Mouse (Mus musculus) gastrocnemius, adult 8-10 months (tissue): ENCODE measurements around the gene Pphln1. TPM values are rescaled to one million over a fixed set of nuclear protein-coding genes. Genes with fewer than 3 reads are reported as not detected.
"Not testable (repeated sequence)": the region's sequence is repeated elsewhere in the genome, so short reads cannot be mapped to it uniquely, and the experiment has no call there.

Experiments
- DNase-seq, 2 experiments: peaks; one replicate each; pipeline ENCODE4 v3.0.0; 2022; ENCODE audit warnings: low spot score in 2 of 2
- total RNA-seq, 4 experiments: library from RNA; stranded (reverse); gene quantifications; 2 replicates each; pipeline ENCODE4 v1.2.4; 2022

Gene Pphln1
- total RNA-seq: 10 to 100 TPM; 12.7 to 15.5 (median 14.8) TPM

- peak; percentile 39 to 47 for DNase-seq
Observed at GRCm38 (mm10) chr15:93397826-93398698, at the start of gene Pphln1, which contains the start of gene Zcrb1. Gene Pphln1, plus strand, starts transcription at chr15:93398350. Gene Zcrb1, minus strand, starts transcription at chr15:93398334.

- no peak for DNase-seq
Observed at GRCm38 (mm10) chr15:93358346-93359095, 39.6 kb upstream of the Pphln1 start.

DNA sequence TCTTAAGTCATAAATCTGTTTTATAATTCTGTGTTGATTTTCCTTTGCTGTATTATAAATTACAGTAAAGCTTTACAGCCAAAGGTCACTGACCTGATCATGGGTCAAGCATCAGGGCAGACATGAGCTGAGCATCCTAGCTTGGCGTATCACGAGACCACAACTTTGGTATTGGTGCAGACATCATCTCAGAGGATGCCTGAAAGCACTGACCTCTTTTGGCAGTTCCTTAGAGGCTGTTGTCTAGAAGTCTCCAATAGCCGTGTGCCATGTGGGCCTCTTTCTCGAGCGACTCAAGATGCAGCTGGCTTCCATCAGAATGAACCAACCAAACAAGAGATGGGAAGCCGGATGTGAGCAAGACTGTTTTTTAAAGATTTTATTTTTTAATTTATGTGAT lies 32.6 kb upstream of the Pphln1 start:
- no peak for DNase-seq

DNA sequence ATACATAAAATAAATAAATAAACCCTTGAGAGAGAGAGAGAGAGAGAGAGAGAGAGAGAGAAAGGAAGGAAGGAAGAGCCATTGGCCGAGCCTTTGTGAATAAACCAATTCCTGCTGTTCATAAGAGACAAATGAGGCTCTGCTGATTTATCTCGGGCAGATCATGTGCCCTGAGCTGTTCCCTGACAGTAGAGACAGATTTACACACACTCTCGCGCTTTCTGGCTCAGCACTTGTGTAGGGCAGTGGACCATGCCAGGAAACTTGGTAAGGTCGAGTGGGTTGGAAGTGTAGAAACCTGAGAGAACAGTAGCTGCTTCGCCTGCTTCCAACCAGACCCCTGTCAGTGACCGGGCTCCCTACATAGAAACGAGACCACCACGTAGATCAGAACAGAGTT lies 29.6 kb upstream of the Pphln1 start:
- no peak for DNase-seq

GRCm38 (mm10) chr15:93371838-93372237 lies 26.3 kb upstream of the Pphln1 start:
- no peak for DNase-seq

DNA sequence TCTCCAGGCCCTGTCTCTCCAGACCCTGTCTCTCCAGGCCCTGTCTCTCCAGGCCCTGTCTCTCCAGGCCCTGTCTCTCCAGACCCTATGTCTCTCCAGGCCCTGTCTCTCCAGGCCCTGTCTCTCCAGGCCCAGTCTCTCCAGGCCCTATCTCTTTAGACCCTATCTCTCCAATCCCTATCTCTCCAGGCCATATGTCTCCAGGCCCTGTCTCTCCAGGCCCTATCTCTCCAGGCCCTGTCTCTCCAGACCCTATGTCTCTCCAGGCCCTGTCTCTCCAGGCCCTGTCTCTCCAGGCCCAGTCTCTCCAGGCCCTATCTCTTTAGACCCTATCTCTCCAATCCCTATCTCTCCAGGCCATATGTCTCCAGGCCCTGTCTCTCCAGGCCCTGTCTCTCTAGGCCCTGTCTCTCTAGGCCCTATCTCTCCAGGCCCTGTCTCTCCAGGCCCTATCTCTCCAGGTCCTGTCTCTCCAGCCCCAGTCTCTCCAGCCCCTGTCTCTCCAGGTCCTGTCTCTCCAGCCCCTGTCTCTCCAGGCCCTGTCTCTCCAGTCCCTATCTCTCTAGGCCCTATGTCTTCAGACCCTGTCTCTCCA lies 25.5 kb upstream of the Pphln1 start:
- not testable (repeated sequence) for DNase-seq

GRCm38 (mm10) chr15:93375696-93376095 lies 22.5 kb upstream of the Pphln1 start:
- DNase-seq: no peak

- no peak for DNase-seq
Observed at GRCm38 (mm10) chr15:93379177-93379576, 19.0 kb upstream of the Pphln1 start.

- DNase-seq: no peak
Observed at GRCm38 (mm10) chr15:93381337-93381736, 16.8 kb upstream of the Pphln1 start.

DNA sequence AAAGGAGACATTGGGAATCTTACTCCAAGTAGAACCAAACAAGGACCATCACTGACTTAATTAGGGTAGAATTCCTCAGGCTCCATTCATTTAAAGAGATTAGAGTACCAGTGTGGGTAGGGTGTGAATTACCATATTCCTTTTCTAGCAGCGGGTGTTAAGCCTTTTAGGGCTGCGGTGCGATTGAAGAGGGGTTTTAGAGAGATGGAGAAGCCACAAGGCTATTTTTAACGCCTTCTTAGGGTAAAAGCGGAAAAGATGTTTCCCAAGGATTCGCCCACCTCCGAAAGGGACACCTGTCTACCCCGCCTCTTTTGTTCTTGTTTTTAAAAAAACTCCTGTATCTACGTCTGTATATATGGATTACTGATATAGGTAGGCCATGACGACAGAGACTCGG lies 881 bp upstream of the Pphln1 start:
- no peak for DNase-seq

DNA sequence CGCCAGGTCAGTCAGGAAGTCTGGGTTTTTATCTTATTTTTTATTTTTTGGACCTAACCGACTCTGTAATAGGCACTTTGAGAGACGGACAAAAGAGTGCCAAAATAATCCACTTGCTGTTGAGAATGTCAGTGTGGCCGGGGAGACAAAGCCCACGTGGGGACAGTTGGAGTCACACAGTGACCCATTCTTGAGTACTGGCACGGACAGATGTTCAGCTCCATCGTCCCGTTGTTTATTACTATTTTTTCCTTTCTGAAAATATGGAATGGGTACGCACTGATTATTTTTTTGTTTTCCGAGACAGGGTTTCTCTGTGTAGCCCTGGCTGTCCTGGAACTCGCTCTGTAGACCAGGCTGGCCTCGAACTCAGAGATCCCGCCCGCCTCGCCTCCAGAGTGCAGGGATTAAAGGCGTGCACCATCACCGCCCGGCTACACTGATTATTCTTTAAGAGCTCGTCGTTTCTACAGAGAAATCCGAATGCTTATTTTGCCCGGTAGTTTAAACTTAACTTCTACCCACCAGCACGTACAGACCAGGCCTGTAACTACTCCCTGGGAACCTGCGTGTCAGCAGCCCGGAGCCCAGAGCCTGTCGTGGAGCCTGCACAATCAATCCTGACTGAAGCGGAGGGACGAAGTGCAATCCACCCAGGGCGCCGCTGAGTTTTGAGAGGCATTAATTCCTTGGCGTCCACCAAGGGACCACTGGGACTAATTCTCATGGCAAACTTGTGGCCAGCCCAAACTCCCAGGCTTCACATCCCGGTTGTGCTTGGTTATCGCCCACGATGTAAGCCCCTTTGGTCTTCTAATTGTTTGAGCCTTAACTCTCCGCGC lies 770 bp downstream of the Pphln1 start:
- no peak for DNase-seq

- DNase-seq: no peak
Observed at GRCm38 (mm10) chr15:93401446-93401845, 3.3 kb downstream of the Pphln1 start.

GRCm38 (mm10) chr15:93402730-93403129 lies 4.6 kb downstream of the Pphln1 start:
- no peak for DNase-seq

DNA sequence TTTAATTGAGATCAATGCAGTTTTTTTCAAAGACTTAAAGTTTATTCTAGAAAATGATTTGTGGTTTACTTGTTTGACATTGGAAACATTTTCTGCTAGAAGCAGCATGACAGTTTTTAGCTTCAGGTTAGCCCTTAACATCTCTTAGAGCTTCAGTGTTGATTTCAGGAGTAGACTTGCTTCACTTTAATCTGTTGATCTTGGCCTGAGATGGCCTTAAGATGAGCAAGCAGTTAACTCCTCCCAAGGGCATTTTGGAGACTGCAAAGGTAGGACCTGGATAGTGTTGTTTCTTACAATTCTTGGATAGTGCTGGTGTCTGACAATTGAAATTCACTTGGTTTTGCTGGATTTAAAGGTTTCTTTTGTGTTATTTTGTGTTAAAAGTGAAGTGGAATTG lies 6.7 kb downstream of the Pphln1 start:
- no peak for DNase-seq

DNA sequence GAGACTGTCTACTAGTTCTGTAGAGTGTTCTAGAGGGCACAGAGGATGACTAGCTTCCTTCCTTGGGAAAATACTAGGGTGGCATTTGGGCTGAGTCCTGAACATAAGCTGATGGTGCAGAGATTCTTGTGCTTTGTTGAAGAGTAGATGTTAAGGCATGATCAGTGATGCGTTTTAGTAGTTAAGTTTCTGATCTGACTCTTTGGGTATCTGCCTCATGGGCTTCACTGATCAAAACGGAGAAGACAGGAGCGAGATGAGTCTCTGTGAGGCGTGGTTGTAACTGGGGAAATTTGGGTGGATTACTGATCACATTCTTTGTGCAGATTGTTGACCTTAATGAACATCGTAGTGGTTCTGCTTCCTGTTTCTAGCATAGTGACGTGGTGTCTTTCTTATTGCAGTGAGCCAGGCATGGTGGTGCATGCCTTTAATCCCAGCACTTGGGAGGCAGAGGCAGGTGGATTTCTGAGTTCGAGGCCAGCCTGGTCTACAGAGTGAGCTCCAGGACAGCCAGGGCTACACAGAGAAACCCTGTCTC lies 7.4 kb downstream of the Pphln1 start:
- no peak for DNase-seq

DNA sequence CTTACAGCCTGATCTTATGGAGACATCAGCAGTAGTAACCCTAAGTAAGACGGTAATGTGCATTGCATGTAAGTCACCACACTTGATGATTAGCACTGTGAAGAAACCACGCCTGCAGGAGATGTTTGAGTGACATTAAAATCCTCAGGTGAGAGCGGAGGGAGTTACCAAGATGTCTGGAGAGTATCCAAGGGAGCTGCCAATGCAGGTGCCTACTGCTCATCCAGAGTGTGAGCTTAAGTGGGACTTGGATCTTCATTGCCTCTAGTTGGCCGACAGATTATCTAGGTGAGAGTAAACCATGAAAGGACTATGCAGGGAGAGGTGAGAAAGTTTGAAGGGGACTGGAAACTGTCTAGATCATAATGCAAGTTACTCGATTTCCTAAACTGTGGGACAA lies 8.3 kb downstream of the Pphln1 start:
- DNase-seq: no peak

- DNase-seq: no peak
Observed at GRCm38 (mm10) chr15:93412445-93412844, 14.3 kb downstream of the Pphln1 start.

GRCm38 (mm10) chr15:93414456-93414855 lies 16.3 kb downstream of the Pphln1 start:
- DNase-seq: no peak

DNA sequence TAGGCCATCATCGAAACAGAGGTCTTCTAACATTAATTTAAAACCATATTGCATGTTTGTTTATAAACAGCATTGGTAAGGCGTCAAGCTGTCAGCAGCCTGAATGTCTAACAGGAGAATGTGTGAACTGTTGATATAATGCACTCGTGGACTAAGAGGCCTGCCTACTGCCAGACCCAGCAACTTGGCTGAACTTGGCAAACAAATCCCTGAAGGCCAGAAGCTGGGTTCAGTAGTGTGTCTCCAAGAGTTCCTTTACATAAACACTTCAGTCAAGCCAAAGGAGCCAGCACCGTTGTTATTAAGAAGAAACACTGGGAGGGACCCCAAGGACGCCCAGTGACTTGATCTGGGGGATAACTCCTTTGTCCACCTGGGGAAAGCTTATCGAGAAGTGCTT lies 18.1 kb downstream of the Pphln1 start:
- DNase-seq: no peak

DNA sequence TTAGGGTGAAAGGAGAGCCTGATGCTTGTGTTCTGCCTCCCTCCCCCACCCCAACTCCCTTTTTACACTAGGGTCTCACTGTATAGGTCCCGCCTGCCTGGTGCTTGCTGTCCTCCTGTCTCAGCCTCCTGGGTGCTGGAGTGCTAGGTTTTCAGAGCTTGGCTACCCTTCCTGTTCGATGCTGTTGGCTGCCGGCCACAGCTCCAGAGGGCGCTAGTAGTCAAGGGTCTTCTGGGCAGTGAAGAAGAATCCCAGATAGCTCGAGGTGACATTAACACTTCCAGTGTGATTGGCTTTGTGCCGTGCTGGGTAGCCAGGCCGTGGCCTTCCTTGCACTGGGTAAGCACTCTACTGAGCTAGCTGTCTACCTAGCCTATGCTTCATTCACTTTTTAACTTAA lies 22.4 kb downstream of the Pphln1 start:
- no peak for DNase-seq

- DNase-seq: no peak
Observed at GRCm38 (mm10) chr15:93422537-93422936, 24.4 kb downstream of the Pphln1 start.
